Mouse (Mus musculus): Measurements from ENCODE around the gene Smarca5. TPM values are rescaled to one million over a fixed set of nuclear protein-coding genes. Genes with fewer than 3 reads are reported as not detected.

The Smarca5 gene
- polyA plus RNA-seq, 1 experiment from 2014 or later = 102 TPM

- Histone ChIP-seq H3K4me3 (peak overlapping the region; percentile 90), H3K27ac (peak overlapping the region; percentile 100), H3K9me3 (replicated peaks) (no peaks in the 10 kb centered on the region), H3K9ac (peak overlapping the region; percentile 97), H3K27me3 (no peaks in the 10 kb centered on the region), H3K36me3 (ENCODE audit: poor library complexity, severe bottlenecking) (peaks cover 19% of the 10 kb centered on the region), H3K4me2 (peak overlapping the region; percentile 85), H3K4me1 (peaks cover 11% of the 10 kb centered on the region)
- peak; percentile 74 for ATAC-seq
- under 1% methylated on average over 81 of the region's 84 CpGs for whole genome bisulfite sequencing
Measured at GRCm38 (mm10) chr8:80738388-80739154, 726 bp downstream of the Smarca5 start.

- ATAC-seq = no peak
- no peaks in the 10 kb centered on the region for H3K9me3 ChIP-seq (replicated peaks)
- 0% methylated on average over 5 of the region's 5 CpGs for WGBS
- no peaks in the 10 kb centered on the region for H3K27me3 ChIP-seq
- peak overlapping the region; percentile 85 for H3K4me2 ChIP-seq
- peak overlapping the region; percentile 90 for H3K4me3 ChIP-seq
- peaks cover 23% of the 10 kb centered on the region for H3K36me3 ChIP-seq (ENCODE audit: poor library complexity, severe bottlenecking)
- H3K4me1 ChIP-seq = peaks cover 11% of the 10 kb centered on the region
- peak overlapping the region; percentile 100 for H3K27ac ChIP-seq
- peak overlapping the region; percentile 97 for H3K9ac ChIP-seq
Measured at GRCm38 (mm10) chr8:80738046-80738387, 1.3 kb downstream of the Smarca5 start.

DNA sequence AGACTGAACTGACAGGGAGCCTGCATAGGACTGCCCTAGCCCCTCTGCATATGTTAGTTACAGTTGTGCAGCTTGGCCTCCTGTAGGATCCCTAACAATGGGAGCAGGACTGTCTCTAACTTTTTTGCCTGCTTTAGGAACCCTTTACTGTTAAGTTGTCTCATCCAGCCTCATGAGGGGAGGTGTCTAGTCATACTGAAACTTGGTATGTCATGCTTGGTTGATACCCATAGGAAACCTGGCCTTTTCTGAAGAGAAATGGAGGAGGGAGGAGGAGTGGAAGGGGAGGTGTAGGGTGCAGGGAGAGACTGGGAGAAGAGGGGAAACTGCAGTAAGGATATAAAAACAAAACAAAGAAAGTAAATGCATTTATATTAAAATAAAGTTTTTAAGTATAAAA, 7.0 kb downstream of the Smarca5 start:
- Histone ChIP-seq H3K9ac (no peak overlapping the region), H3K4me1 (peaks cover 4% of the 10 kb centered on the region; the same call in 1 of the 2 replicates), H3K27me3 (no peaks in the 10 kb centered on the region), H3K4me2 (no peak overlapping the region), H3K4me3 (no peak overlapping the region), H3K36me3 (ENCODE audit: poor library complexity, severe bottlenecking) (peaks cover 65% of the 10 kb centered on the region), H3K9me3 (replicated peaks) (no peaks in the 10 kb centered on the region), H3K27ac (no peak overlapping the region)
- no peak for ATAC-seq

DNA sequence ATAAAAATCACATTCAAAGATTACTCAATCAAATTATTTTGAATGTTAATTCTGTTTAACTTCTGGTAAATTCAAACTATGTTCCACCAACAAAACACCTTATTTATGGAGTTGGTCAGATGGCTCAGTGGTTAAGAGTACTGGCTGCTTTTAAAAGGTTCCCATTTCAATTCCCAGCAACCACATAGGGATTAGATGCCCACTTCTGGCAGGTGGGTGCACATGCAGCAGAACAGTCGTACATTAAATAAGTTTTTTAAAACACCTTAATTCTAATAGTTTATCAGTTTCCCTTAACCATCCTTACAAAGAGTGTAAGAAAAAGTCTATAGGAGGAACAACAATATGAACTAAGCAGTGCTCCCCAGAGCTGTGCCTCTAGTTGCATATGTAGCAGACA, 24.8 kb downstream of the Smarca5 start:
- Histone ChIP-seq H3K9ac (no peak overlapping the region), H3K27ac (no peak overlapping the region), H3K4me2 (no peak overlapping the region), H3K36me3 (ENCODE audit: poor library complexity, severe bottlenecking) (peaks cover 68% of the 10 kb centered on the region), H3K4me1 (no peaks in the 10 kb centered on the region), H3K9me3 (replicated peaks) (no peaks in the 10 kb centered on the region), H3K27me3 (no peaks in the 10 kb centered on the region), H3K4me3 (no peak overlapping the region)
- WGBS = 89% methylated on average over 1 of the region's 1 CpGs
- no peak for ATAC-seq

DNA sequence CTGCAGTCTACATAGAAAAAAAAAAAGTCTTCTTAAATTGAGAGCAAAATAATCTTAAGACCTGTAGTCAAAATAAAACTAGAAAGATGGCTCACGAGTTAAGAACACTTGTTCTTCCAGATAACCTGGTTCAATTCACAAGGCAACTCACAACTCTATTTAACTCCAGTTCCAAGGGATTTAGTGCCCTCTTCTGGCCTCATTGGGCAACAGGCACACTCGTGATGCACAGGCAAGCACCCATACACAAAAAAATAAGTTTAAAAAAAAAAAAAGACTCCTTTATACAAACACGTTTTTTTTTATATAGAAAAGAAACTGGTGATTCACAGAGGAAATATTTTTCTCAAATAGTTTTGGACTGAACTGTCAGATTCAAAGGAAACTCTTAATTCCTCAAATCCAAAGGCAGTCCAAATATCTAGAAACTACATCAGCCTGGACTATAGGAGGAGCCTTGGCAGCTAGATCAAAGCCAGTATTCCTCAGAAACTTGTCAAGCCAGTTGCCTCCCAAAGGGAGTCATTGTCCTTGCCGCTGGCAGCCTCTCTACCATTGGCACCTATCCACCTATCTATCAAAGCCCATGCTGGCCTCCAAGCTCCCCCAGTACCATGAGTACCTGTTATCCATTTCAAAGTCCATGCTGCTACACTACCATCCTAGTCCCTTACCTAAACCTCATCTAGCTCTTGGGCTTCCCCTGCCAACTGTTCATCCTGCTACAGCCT, 28.5 kb downstream of the Smarca5 start:
- H3K9ac ChIP-seq = no peak overlapping the region
- H3K4me3 ChIP-seq = no peak overlapping the region
- H3K27ac ChIP-seq = no peak overlapping the region
- H3K4me2 ChIP-seq = no peak overlapping the region
- peak; percentile 48; the same call in 1 of the 2 replicates for ATAC-seq
- H3K9me3 ChIP-seq (replicated peaks) = no peaks in the 10 kb centered on the region
- peaks cover 73% of the 10 kb centered on the region for H3K36me3 ChIP-seq (ENCODE audit: poor library complexity, severe bottlenecking)
- 72% methylated on average over 4 of the region's 4 CpGs for WGBS
- H3K4me1 ChIP-seq = no peaks in the 10 kb centered on the region
- H3K27me3 ChIP-seq = no peaks in the 10 kb centered on the region

- no peaks in the 10 kb centered on the region for H3K4me1 ChIP-seq
- H3K4me3 ChIP-seq = no peak overlapping the region
- no peak overlapping the region for H3K9ac ChIP-seq
- no peaks in the 10 kb centered on the region for H3K9me3 ChIP-seq (replicated peaks)
- no peaks in the 10 kb centered on the region for H3K27me3 ChIP-seq
- no peaks in the 10 kb centered on the region for H3K36me3 ChIP-seq (ENCODE audit: poor library complexity, severe bottlenecking)
- no peak overlapping the region for H3K4me2 ChIP-seq
- H3K27ac ChIP-seq = no peak overlapping the region
- 54% methylated on average over 4 of the region's 4 CpGs for WGBS
- peak; percentile 87 for ATAC-seq
Measured at GRCm38 (mm10) chr8:80688141-80688540, 51.2 kb downstream of the Smarca5 start.

GRCm38 (mm10) chr8:80683756-80684335, 55.5 kb downstream of the Smarca5 start:
- Histone ChIP-seq H3K4me1 (no peaks in the 10 kb centered on the region), H3K27me3 (no peaks in the 10 kb centered on the region), H3K36me3 (ENCODE audit: poor library complexity, severe bottlenecking) (no peaks in the 10 kb centered on the region), H3K4me2 (no peak overlapping the region), H3K4me3 (no peak overlapping the region), H3K9ac (no peak overlapping the region), H3K9me3 (replicated peaks) (no peaks in the 10 kb centered on the region), H3K27ac (no peak overlapping the region)
- WGBS = 85% methylated on average over 5 of the region's 5 CpGs
- no peak for ATAC-seq

- H3K9ac ChIP-seq = no peak overlapping the region
- no peak overlapping the region for H3K4me2 ChIP-seq
- no peak for ATAC-seq
- no peak overlapping the region for H3K4me3 ChIP-seq
- WGBS = 80% methylated on average over 5 of the region's 5 CpGs
- H3K4me1 ChIP-seq = no peaks in the 10 kb centered on the region
- no peaks in the 10 kb centered on the region for H3K36me3 ChIP-seq (ENCODE audit: poor library complexity, severe bottlenecking)
- H3K9me3 ChIP-seq (replicated peaks) = no peaks in the 10 kb centered on the region
- H3K27ac ChIP-seq = no peak overlapping the region
- H3K27me3 ChIP-seq = no peaks in the 10 kb centered on the region
Measured at GRCm38 (mm10) chr8:80682594-80682993, 56.7 kb downstream of the Smarca5 start.

DNA sequence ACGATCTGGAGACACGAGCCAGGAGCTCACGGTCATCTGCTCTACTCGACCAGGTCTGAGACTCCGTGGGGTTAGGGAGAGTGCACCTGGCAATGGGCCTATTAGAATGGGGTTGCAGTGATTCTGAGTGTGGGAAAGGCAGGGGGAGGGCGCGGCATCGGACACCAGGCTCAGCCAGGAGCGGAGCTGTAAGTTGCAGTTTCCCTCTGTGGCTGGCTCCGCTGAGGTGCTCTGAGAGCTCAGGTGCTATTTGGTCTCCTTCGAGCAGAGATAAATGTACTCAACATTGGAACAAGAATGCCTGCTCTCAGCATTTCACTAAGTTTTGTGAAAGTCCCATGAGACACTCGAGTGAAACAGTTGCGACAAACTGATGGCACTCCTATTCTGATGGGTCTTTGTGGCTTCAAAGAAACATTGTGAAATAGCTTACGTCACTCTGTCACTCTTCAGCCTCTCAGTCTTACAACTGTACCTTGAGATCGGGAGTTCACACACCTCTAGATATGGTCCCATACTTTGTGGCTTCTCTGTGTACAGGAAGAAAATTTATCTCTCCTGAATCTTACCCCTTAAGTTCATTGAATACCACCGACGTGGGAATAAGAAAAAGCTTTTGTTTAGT, 69.9 kb downstream of the Smarca5 start:
- Histone ChIP-seq H3K4me3 (no peak overlapping the region), H3K9me3 (replicated peaks) (no peaks in the 10 kb centered on the region), H3K9ac (no peak overlapping the region), H3K36me3 (ENCODE audit: poor library complexity, severe bottlenecking) (no peaks in the 10 kb centered on the region), H3K4me1 (no peaks in the 10 kb centered on the region), H3K27me3 (no peaks in the 10 kb centered on the region), H3K4me2 (no peak overlapping the region), H3K27ac (no peak overlapping the region)
- ATAC-seq = no peak
- 78% methylated on average over 17 of the region's 17 CpGs for WGBS

- no peak overlapping the region for H3K4me2 ChIP-seq
- H3K36me3 ChIP-seq (ENCODE audit: poor library complexity, severe bottlenecking) = no peaks in the 10 kb centered on the region
- 74% methylated on average over 3 of the region's 3 CpGs for WGBS
- no peak overlapping the region for H3K9ac ChIP-seq
- H3K9me3 ChIP-seq (replicated peaks) = no peaks in the 10 kb centered on the region
- H3K4me1 ChIP-seq = no peaks in the 10 kb centered on the region
- no peak for ATAC-seq
- no peak overlapping the region for H3K27ac ChIP-seq
- no peaks in the 10 kb centered on the region for H3K27me3 ChIP-seq
- H3K4me3 ChIP-seq = no peak overlapping the region
Measured at GRCm38 (mm10) chr8:80663476-80663875, 75.8 kb downstream of the Smarca5 start.

- H3K36me3 ChIP-seq (ENCODE audit: poor library complexity, severe bottlenecking) = no peaks in the 10 kb centered on the region
- WGBS = 89% methylated on average over 4 of the region's 4 CpGs
- ATAC-seq = no peak
Measured at GRCm38 (mm10) chr8:80661055-80661454, 78.2 kb downstream of the Smarca5 start.

DNA sequence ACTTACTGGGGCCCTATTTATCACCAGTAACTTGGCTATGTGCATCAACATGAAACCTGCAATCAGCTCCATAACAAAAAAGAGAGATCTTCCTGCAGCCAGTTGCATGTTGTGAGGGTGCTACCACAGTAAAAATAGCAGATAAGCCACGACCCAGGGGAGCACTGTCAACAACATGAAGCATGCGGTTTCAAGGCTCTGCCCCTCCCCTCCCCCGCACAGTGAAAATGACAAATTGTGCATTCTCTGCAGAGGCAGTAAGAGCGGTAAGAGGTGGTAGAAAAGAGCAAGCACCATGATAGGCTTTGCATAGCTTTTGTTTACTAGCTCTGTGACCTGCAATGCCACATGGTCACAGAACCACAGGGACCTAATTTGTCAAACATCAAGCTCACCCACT, 81.7 kb downstream of the Smarca5 start:
- Histone ChIP-seq H3K27ac (no peak overlapping the region), H3K4me3 (no peak overlapping the region), H3K36me3 (ENCODE audit: poor library complexity, severe bottlenecking) (no peaks in the 10 kb centered on the region), H3K4me2 (no peak overlapping the region), H3K9ac (no peak overlapping the region), H3K4me1 (no peaks in the 10 kb centered on the region), H3K27me3 (no peaks in the 10 kb centered on the region), H3K9me3 (replicated peaks) (no peaks in the 10 kb centered on the region)
- ATAC-seq = no peak
- 57% methylated on average over 4 of the region's 4 CpGs for WGBS

More at GRCm38 (mm10) chr8:80661055-80661454, 78.2 kb downstream of the Smarca5 start:
- no peak overlapping the region for H3K27ac ChIP-seq
- no peaks in the 10 kb centered on the region for H3K4me1 ChIP-seq
- no peak overlapping the region for H3K9ac ChIP-seq
- H3K4me2 ChIP-seq = no peak overlapping the region
- no peaks in the 10 kb centered on the region for H3K27me3 ChIP-seq
- no peak overlapping the region for H3K4me3 ChIP-seq
- no peaks in the 10 kb centered on the region for H3K9me3 ChIP-seq (replicated peaks)
